Mouse (Mus musculus): ENCODE results near the gene Abca7. TPM values are rescaled to one million over a fixed set of nuclear protein-coding genes. Genes with fewer than 3 reads are reported as not detected.

Abca7 gene
- polyA plus RNA-seq, 1 experiment from 2014 or later = 1.3 TPM

- H3K4me2 ChIP-seq (ENCODE audit: low read depth, severe bottlenecking) = no peak overlapping the region
- no peak for DNase-seq (ENCODE audit: low spot score)
- H3K9me3 ChIP-seq (ENCODE audit: control insufficient read depth, low read length) = no peaks in the 10 kb centered on the region
- H3K4me3 ChIP-seq (ENCODE audit: low read depth, low read length) = no peak overlapping the region
- H3K27ac ChIP-seq (replicated peaks; ENCODE audit: low read depth, low read length) = no peak overlapping the region
- H3K9ac ChIP-seq (ENCODE audit: low read length) = no peak overlapping the region
- WGBS = 92% methylated on average over 27 of the region's 27 CpGs
- no peaks in the 10 kb centered on the region for H3K27me3 ChIP-seq (ENCODE audit: control insufficient read depth, insufficient read depth, low read length)
- H3K36me3 ChIP-seq (ENCODE audit: control insufficient read depth, insufficient read depth, low read length) = peaks cover 7% of the 10 kb centered on the region; the same call in 1 of the 2 replicates
- ATAC-seq (ENCODE audit: insufficient number of reproducible peaks, low FRiP score, low TSS enrichment, low read depth) = no peak
- H3K4me1 ChIP-seq (ENCODE audit: control insufficient read depth, insufficient read depth, low read length) = peaks cover 4% of the 10 kb centered on the region
Observed at GRCm38 (mm10) chr10:80056976-80057682, 60.8 kb downstream of the Abca7 start.

- Histone ChIP-seq H3K4me2 (ENCODE audit: low read depth, severe bottlenecking) (no peak overlapping the region), H3K36me3 (ENCODE audit: control insufficient read depth, insufficient read depth, low read length) (peaks cover 13% of the 10 kb centered on the region), H3K4me1 (ENCODE audit: control insufficient read depth, insufficient read depth, low read length) (peaks cover 4% of the 10 kb centered on the region), H3K27ac (replicated peaks; ENCODE audit: low read depth, low read length) (no peak overlapping the region), H3K9ac (ENCODE audit: low read length) (no peak overlapping the region), H3K9me3 (ENCODE audit: control insufficient read depth, low read length) (no peaks in the 10 kb centered on the region), H3K4me3 (ENCODE audit: low read depth, low read length) (no peak overlapping the region), H3K27me3 (ENCODE audit: control insufficient read depth, insufficient read depth, low read length) (no peaks in the 10 kb centered on the region)
- ATAC-seq (ENCODE audit: insufficient number of reproducible peaks, low FRiP score, low TSS enrichment, low read depth) (no peak), DNase-seq (ENCODE audit: low spot score) (no peak)
- WGBS = 78% methylated on average over 30 of the region's 30 CpGs
Observed at GRCm38 (mm10) chr10:80057683-80058326, 61.5 kb downstream of the Abca7 start.

DNA sequence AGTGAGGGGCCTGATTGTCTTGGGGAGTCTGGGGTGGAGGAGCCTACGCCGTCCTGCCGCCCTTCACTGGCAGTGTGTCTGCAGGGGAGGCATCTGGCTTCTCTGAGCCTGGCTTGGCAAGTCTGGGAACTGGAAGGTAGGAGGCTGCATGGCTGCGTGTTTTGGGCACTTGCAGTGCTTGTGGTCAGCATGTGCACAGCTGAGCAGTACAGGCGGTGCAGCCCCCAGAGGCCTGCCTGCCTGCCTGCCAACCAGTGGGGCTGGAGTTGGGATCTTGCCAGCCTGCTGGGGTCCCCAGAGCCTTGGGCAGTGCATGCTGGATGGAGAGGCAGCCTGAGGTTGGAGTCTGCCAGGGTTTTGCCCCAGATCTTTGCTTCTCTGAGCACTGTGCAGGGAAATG, 66.8 kb downstream of the Abca7 start:
- no peaks in the 10 kb centered on the region for H3K4me1 ChIP-seq (ENCODE audit: control insufficient read depth, insufficient read depth, low read length)
- peaks cover 9% of the 10 kb centered on the region for H3K36me3 ChIP-seq (ENCODE audit: control insufficient read depth, insufficient read depth, low read length)
- no peak overlapping the region for H3K9ac ChIP-seq (ENCODE audit: low read length)
- WGBS = 93% methylated on average over 5 of the region's 5 CpGs
- no peak for ATAC-seq (ENCODE audit: insufficient number of reproducible peaks, low FRiP score, low TSS enrichment, low read depth)
- H3K9me3 ChIP-seq (ENCODE audit: control insufficient read depth, low read length) = no peaks in the 10 kb centered on the region
- H3K4me2 ChIP-seq (ENCODE audit: low read depth, severe bottlenecking) = no peak overlapping the region
- H3K27ac ChIP-seq (replicated peaks; ENCODE audit: low read depth, low read length) = no peak overlapping the region
- no peak for DNase-seq (ENCODE audit: low spot score)
- no peaks in the 10 kb centered on the region for H3K27me3 ChIP-seq (ENCODE audit: control insufficient read depth, insufficient read depth, low read length)
- no peak overlapping the region for H3K4me3 ChIP-seq (ENCODE audit: low read depth, low read length)

- peaks cover 9% of the 10 kb centered on the region for H3K36me3 ChIP-seq (ENCODE audit: control insufficient read depth, insufficient read depth, low read length)
- H3K27ac ChIP-seq (replicated peaks; ENCODE audit: low read depth, low read length) = no peak overlapping the region
- no peak for DNase-seq (ENCODE audit: low spot score)
- no peak overlapping the region for H3K4me2 ChIP-seq (ENCODE audit: low read depth, severe bottlenecking)
- H3K9me3 ChIP-seq (ENCODE audit: control insufficient read depth, low read length) = no peaks in the 10 kb centered on the region
- no peaks in the 10 kb centered on the region for H3K27me3 ChIP-seq (ENCODE audit: control insufficient read depth, insufficient read depth, low read length)
- H3K4me3 ChIP-seq (ENCODE audit: low read depth, low read length) = no peak overlapping the region
- no peak overlapping the region for H3K9ac ChIP-seq (ENCODE audit: low read length)
- H3K4me1 ChIP-seq (ENCODE audit: control insufficient read depth, insufficient read depth, low read length) = no peaks in the 10 kb centered on the region
- WGBS = 75% methylated on average over 23 of the region's 23 CpGs
- no peak for ATAC-seq (ENCODE audit: insufficient number of reproducible peaks, low FRiP score, low TSS enrichment, low read depth)
Observed at GRCm38 (mm10) chr10:80063877-80064650, 67.8 kb downstream of the Abca7 start.

Other genes starting within 250 kb of the Abca7 start
- 32.2 and 36.1 TPM in 2 replicates for gene Polrmt, start 249.9 kb upstream of the Abca7 start, polyA plus RNA-seq (2014; fragmentation: Nextera tagmentation; extraction: Ambion mirVana)
- 0.17 and 0.33 TPM in 2 replicates for gene Fgf22, start 241.4 kb upstream of the Abca7 start, polyA plus RNA-seq (2014; fragmentation: Nextera tagmentation; extraction: Ambion mirVana)
- 112 and 118 TPM in 2 replicates for gene Rnf126, start 229.5 kb upstream of the Abca7 start, polyA plus RNA-seq (2014; fragmentation: Nextera tagmentation; extraction: Ambion mirVana)
- 1.8 and 1.9 TPM in 2 replicates for gene Fstl3, start 219.2 kb upstream of the Abca7 start, polyA plus RNA-seq (2014; fragmentation: Nextera tagmentation; extraction: Ambion mirVana)
- not detected in 2 replicates for gene Prss57, start 205.5 kb upstream of the Abca7 start, polyA plus RNA-seq (2014; fragmentation: Nextera tagmentation; extraction: Ambion mirVana)
- gene Palm, start 202.9 kb upstream of the Abca7 start, polyA plus RNA-seq (2014; fragmentation: Nextera tagmentation; extraction: Ambion mirVana) = 108 and 109 TPM in 2 replicates
- 0.21 and 0.29 TPM in 2 replicates for gene Misp, start 175.5 kb upstream of the Abca7 start, polyA plus RNA-seq (2014; fragmentation: Nextera tagmentation; extraction: Ambion mirVana)
- 328 and 351 TPM in 2 replicates for gene Ptbp1, start 142.1 kb upstream of the Abca7 start, polyA plus RNA-seq (2014; fragmentation: Nextera tagmentation; extraction: Ambion mirVana)
- 16.0 and 19.6 TPM in 2 replicates for gene Prtn3, start 122.0 kb upstream of the Abca7 start, polyA plus RNA-seq (2014; fragmentation: Nextera tagmentation; extraction: Ambion mirVana)
- 95.1 and 95.7 TPM in 2 replicates for gene Plppr3, start 121.9 kb upstream of the Abca7 start, polyA plus RNA-seq (2014; fragmentation: Nextera tagmentation; extraction: Ambion mirVana)
- 0.20 TPM in 1 of 2 replicates, not detected in the other for gene Elane, start 110.2 kb upstream of the Abca7 start, polyA plus RNA-seq (2014; fragmentation: Nextera tagmentation; extraction: Ambion mirVana)
- not detected in 2 replicates for gene Cfd, start 105.6 kb upstream of the Abca7 start, polyA plus RNA-seq (2014; fragmentation: Nextera tagmentation; extraction: Ambion mirVana)
- 43.1 and 43.8 TPM in 2 replicates for gene Med16, start 87.6 kb upstream of the Abca7 start, polyA plus RNA-seq (2014; fragmentation: Nextera tagmentation; extraction: Ambion mirVana)
- gene Gm26602, start 85.6 kb upstream of the Abca7 start, polyA plus RNA-seq (2014; fragmentation: Nextera tagmentation; extraction: Ambion mirVana) = 6.7 TPM in 1 of 2 replicates, not detected in the other
- gene Kiss1r, start 79.5 kb upstream of the Abca7 start, polyA plus RNA-seq (2014; fragmentation: Nextera tagmentation; extraction: Ambion mirVana) = 0.21 and 0.34 TPM in 2 replicates
- 133 and 138 TPM in 2 replicates for gene R3hdm4, start 75.3 kb upstream of the Abca7 start, polyA plus RNA-seq (2014; fragmentation: Nextera tagmentation; extraction: Ambion mirVana)
- gene Arid3a, start 69.5 kb upstream of the Abca7 start, polyA plus RNA-seq (2014; fragmentation: Nextera tagmentation; extraction: Ambion mirVana) = 11.8 and 12.9 TPM in 2 replicates
- gene Wdr18, start 36.3 kb upstream of the Abca7 start, polyA plus RNA-seq (2014; fragmentation: Nextera tagmentation; extraction: Ambion mirVana) = 141 and 144 TPM in 2 replicates
- gene Grin3b, start 25.8 kb upstream of the Abca7 start, polyA plus RNA-seq (2014; fragmentation: Nextera tagmentation; extraction: Ambion mirVana) = 0.23 and 0.41 TPM in 2 replicates
- gene Tmem259, start 12.2 kb upstream of the Abca7 start, polyA plus RNA-seq (2014; fragmentation: Nextera tagmentation; extraction: Ambion mirVana) = 15.7 and 15.9 TPM in 2 replicates
- gene Cnn2, start 7.9 kb upstream of the Abca7 start, polyA plus RNA-seq (2014; fragmentation: Nextera tagmentation; extraction: Ambion mirVana) = 250 and 255 TPM in 2 replicates
- gene Arhgap45, start 20.2 kb downstream of the Abca7 start, polyA plus RNA-seq (2014; fragmentation: Nextera tagmentation; extraction: Ambion mirVana) = 8.5 and 10.8 TPM in 2 replicates
- 294 and 308 TPM in 2 replicates for gene Polr2e, start 43.3 kb downstream of the Abca7 start, polyA plus RNA-seq (2014; fragmentation: Nextera tagmentation; extraction: Ambion mirVana)
- gene Gpx4, start 50.7 kb downstream of the Abca7 start, polyA plus RNA-seq (2014; fragmentation: Nextera tagmentation; extraction: Ambion mirVana) = 475 and 534 TPM in 2 replicates
- gene Sbno2, start 109.1 kb downstream of the Abca7 start, polyA plus RNA-seq (2014; fragmentation: Nextera tagmentation; extraction: Ambion mirVana) = 8.1 and 10.8 TPM in 2 replicates
- 23.6 and 27.1 TPM in 2 replicates for gene Stk11, start 119.3 kb downstream of the Abca7 start, polyA plus RNA-seq (2014; fragmentation: Nextera tagmentation; extraction: Ambion mirVana)
- gene Atp5d, start 142.1 kb downstream of the Abca7 start, polyA plus RNA-seq (2014; fragmentation: Nextera tagmentation; extraction: Ambion mirVana) = 416 and 426 TPM in 2 replicates
- 4.7 and 6.5 TPM in 2 replicates for gene Cbarp, start 144.3 kb downstream of the Abca7 start, polyA plus RNA-seq (2014; fragmentation: Nextera tagmentation; extraction: Ambion mirVana)
- gene Midn, start 151.8 kb downstream of the Abca7 start, polyA plus RNA-seq (2014; fragmentation: Nextera tagmentation; extraction: Ambion mirVana) = 59.3 and 60.9 TPM in 2 replicates
- gene Cirbp, start 169.5 kb downstream of the Abca7 start, polyA plus RNA-seq (2014; fragmentation: Nextera tagmentation; extraction: Ambion mirVana) = 67.9 and 68.1 TPM in 2 replicates
- gene 1600002K03Rik, start 176.4 kb downstream of the Abca7 start, polyA plus RNA-seq (2014; fragmentation: Nextera tagmentation; extraction: Ambion mirVana) = 5.9 and 7.2 TPM in 2 replicates
- 51.3 and 54.8 TPM in 2 replicates for gene Efna2, start 183.0 kb downstream of the Abca7 start, polyA plus RNA-seq (2014; fragmentation: Nextera tagmentation; extraction: Ambion mirVana)
- 84.6 and 87.1 TPM in 2 replicates for gene Mum1, start 229.9 kb downstream of the Abca7 start, polyA plus RNA-seq (2014; fragmentation: Nextera tagmentation; extraction: Ambion mirVana)